Mouse (Mus musculus): Measurements from ENCODE around the gene Rrnad1.

- TF ChIP-seq TAL1 (IDR thresholded peaks at IDR 0.05; ENCODE audit: low read length), result no peak
- no peak for TF ChIP-seq GATA1 (IDR thresholded peaks at IDR 0.05; ENCODE audit: low read length)
Observed at GRCm38 (mm10) chr3:87947811-87948199, 17.3 kb upstream of the Rrnad1 start.

Measured in erythroblast, embryonic 14.5 days (primary cell).